Mouse (Mus musculus) bone marrow macrophage, adult 2 months (primary cell): ENCODE data around the gene Kctd21.

Experiments
- CTCF ChIP-seq: IDR thresholded peaks from 2 replicates; pipeline ENCODE4 v1.5.1; 2012; ENCODE audit warnings: low read depth, mild to moderate bottlenecking, low read length, moderate library complexity
- POLR2A ChIP-seq: IDR thresholded peaks from 2 replicates; pipeline ENCODE4 v1.6.1; 2012; ENCODE audit warnings: mild to moderate bottlenecking, low read depth, low read length, borderline replicate concordance

DNA sequence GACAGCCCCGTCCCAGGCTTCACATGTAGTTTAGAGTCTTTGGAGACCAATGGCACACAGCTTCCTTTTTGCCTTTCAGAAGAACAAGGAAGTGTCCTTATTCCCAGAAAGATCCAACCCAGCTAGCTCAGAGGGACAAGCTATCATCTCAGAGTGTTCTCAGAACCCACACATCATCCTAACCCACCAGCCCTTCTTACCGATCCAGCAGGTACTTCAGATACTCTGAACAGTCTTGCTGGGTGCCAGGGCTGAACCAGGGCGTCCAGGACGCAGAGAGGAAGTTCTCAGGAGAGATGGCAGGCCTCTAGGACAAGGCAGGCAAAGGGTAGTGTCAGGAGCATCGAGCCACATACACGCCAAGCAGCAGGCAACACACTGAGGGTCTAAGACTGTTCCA, 19.3 kb upstream of the Kctd21 start:
- TF ChIP-seq CTCF (no peak), POLR2A (no peak)
